Mouse (Mus musculus) cortical plate, adult 2 months (tissue): ENCODE results near the gene Pom121. TPM values are rescaled to one million over a fixed set of nuclear protein-coding genes. Genes with fewer than 3 reads are reported as not detected.

ENCODE experiments used
- H3K27ac ChIP-seq: fragments of 200-500 bp; 2 replicates; pipeline ENCODE4 v1.5.1; 2012; ENCODE audit warnings: low read length, control low read depth, inconsistent platforms; ENCODE audit not compliant: insufficient read depth
- H3K4me1 ChIP-seq: fragments of 200-500 bp; 2 replicates; pipeline ENCODE4 v1.6.1; 2011; ENCODE audit warnings: low read length; ENCODE audit not compliant: control insufficient read depth, insufficient read depth
- H3K4me3 ChIP-seq: fragments of 200-500 bp; 2 replicates; pipeline ENCODE4 v1.5.1; 2011; ENCODE audit warnings: mild to moderate bottlenecking, low read length, control low read depth; ENCODE audit not compliant: insufficient read depth
- CTCF ChIP-seq: fragments of 200-500 bp; IDR thresholded peaks from 2 replicates; pipeline ENCODE4 v1.5.1; 2011; ENCODE audit warnings: mild to moderate bottlenecking, control low read depth, low read length; ENCODE audit not compliant: insufficient read depth; ENCODE audit errors: extremely low read depth
- POLR2A ChIP-seq: fragments of 200-500 bp; IDR thresholded peaks from 2 replicates; pipeline ENCODE4 v1.6.1; 2011; ENCODE audit warnings: mild to moderate bottlenecking, low read length, control low read depth; ENCODE audit not compliant: insufficient read depth; ENCODE audit errors: extremely low read depth
- polyA plus RNA-seq: library from polyadenylated mRNA; depleted of rRNA; stranded (reverse); fragments of >200 nt; gene quantifications from 2 replicates; pipeline ENCODE4 v1.2.3, GENCODE M21; 2012

Pom121 gene
- polyA plus RNA-seq, 1 experiment = 26.9 TPM

DNA sequence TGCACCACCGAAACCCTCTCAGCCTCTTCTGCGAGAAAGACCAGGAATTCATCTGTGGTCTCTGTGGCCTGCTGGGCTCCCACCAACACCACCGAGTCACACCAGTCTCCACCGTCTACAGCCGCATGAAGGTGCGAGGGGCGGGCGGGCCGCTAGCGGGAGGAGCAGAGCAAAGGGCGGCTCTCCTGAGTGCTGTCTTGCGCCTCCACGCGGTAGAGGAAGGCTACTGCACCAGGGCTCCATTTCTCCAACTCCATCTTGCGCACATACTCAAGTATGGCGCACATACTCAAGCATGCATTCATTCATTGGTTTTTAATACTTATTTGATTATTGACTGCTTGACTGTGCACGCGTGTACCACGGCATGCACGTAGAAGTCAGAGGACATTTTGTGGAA is 40.8 kb downstream of the Pom121 start:
- no peak for TF ChIP-seq POLR2A
- TF ChIP-seq CTCF = no peak
- Histone ChIP-seq H3K4me3 (no peak overlapping the region), H3K27ac (no peak overlapping the region), H3K4me1 (no peaks in the 10 kb centered on the region)

DNA sequence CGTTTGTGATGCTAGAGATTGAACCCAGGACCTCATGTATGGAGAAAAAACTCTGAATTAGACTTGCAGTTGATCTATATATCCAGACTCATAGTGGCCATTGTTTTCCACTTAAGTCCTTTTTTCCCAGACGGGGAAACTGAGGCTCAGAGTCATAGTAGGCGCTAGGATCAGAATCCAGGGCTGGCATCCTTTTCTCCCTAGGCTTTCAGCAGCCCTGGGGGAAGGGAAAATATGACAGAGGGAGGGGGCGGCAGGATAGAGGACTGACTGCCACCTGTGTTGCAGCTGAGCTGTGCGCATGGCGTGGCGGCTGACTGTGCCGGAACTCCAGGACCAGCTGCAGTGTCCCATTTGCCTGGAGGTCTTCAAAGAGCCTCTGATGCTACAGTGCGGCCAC is 41.4 kb downstream of the Pom121 start, which contains the start of gene Trim50:
TSS of gene Trim50 (plus strand) at position 301 of the 400 bp plus-strand sequence.
- Histone ChIP-seq H3K4me3 (no peak within 1 kb of the TSS), H3K4me1 (no peaks in the 10 kb centered on the region), H3K27ac (no peak within 1 kb of the TSS)
- no peak for TF ChIP-seq CTCF
- no peak for TF ChIP-seq POLR2A

DNA sequence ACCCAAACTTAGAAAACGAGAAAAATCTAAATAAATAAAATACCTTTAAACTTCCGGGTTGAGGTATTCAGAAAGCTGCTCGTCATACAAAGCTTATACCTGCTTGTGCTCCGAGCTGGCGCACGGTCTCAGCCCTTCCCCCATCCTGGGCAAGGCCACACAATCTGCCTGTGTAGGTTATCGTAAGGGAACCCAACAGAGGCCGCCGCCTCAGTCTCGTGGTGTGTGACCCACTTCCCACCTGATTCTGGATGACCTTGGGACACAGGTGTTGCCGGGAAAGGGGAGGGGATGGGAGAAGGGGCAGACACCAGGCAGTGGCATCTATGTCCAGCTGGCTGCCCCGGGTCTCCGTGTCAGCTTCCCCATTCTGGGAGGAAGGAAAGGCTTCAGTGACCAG is 42.7 kb downstream of the Pom121 start:
- no peak for TF ChIP-seq POLR2A
- no peak for TF ChIP-seq CTCF
- H3K27ac ChIP-seq = no peak overlapping the region
- no peak overlapping the region for H3K4me3 ChIP-seq
- no peaks in the 10 kb centered on the region for H3K4me1 ChIP-seq

DNA sequence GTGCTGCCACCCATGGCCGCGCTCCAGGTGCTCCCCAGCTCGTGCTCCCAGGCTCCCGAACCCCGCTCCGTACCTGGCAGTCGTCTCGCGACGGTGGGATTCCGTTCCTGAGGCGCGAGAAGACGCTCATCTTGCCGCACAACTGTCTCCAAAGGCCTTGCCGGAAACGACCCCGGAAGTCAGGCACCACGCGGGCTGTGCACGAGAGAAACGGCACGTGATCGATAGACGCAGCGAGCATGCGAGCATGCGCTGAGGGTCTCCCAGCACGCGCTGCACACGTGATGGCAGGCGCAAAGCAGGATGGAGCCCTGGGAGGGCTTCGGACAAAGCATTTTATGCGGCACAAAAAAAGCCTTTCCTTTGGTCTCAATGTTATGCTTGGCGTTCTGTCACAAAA is 44.5 kb downstream of the Pom121 start, which contains the start of gene Fkbp6:
TSS of gene Fkbp6 (minus strand) at position 183 of the 400 bp plus-strand sequence.
- TF ChIP-seq CTCF (no peak), POLR2A (no peak)
- Histone ChIP-seq H3K4me3 (no peak within 1 kb of the TSS), H3K27ac (no peak within 1 kb of the TSS), H3K4me1 (no peaks in the 10 kb centered on the region)

DNA sequence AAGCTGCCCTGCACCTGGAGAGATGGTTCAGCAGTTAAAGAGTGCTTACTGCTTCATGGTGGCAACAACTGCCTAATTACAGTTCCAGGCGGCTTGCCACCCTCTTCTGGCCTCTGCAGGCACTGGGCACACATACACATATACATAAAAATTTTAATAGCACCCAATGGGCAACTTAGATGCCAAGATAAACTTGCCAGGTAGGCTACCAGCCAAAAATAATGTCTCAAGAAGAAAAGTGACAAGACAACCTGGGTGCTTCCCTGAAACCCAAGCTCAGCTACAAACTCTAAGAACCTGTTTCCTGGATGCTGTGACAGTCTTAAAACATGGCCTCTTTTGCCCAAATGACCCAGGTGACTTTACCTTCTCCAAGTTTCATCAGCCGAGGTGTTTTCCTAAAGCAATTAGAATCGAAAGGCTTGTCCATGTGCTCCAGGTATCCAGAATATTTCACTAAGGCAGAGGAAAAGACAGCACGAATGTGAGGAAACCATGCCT is 46.8 kb downstream of the Pom121 start:
- no peak overlapping the region for H3K4me3 ChIP-seq
- no peaks in the 10 kb centered on the region for H3K4me1 ChIP-seq
- no peak for TF ChIP-seq CTCF
- TF ChIP-seq POLR2A = no peak
- H3K27ac ChIP-seq = no peak overlapping the region

DNA sequence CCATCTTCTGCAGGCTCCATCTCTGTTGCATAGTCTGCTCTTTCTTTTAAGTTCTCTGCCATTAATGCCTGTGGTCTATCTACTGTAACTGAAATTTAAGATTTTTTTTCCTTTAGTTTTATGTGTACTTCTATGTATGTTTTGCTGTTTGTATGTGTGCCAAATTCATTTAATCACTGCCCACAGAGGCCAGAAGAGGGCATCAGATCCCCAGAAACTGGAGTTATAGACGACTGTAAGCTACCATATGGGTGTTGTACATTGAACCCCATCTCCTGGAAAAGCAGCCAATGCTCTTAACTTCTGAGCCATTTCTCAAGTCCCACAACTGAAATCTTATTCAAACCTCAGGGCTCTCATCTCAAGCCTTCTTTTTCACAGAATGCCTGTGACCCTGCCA is 47.9 kb downstream of the Pom121 start:
- Histone ChIP-seq H3K4me1 (no peaks in the 10 kb centered on the region), H3K27ac (no peak overlapping the region), H3K4me3 (no peak overlapping the region)
- no peak for TF ChIP-seq POLR2A
- TF ChIP-seq CTCF = peak; percentile 29; the same call in 1 of the 2 replicates

DNA sequence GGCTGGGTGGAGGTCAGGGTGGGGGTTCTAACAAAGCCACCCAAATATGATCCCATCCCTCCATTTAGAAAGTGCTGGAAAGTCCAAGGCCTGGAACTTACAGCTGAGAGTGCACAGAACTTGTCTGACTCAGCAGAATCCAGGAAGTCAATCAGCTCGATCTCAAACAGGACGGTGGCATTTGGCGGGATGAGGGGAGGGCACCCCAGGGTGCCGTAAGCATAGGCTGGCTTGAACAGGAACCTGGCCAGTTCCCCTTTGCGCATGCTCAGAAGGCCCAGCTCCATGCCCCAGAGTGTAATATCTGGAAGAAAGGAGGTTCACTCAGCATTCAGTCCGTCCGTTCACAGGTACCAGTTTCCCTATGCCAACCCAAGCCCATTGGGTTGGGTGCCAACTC is 48.4 kb downstream of the Pom121 start:
- Histone ChIP-seq H3K4me3 (no peak overlapping the region), H3K27ac (no peak overlapping the region), H3K4me1 (no peaks in the 10 kb centered on the region)
- TF ChIP-seq POLR2A = no peak
- TF ChIP-seq CTCF = no peak

DNA sequence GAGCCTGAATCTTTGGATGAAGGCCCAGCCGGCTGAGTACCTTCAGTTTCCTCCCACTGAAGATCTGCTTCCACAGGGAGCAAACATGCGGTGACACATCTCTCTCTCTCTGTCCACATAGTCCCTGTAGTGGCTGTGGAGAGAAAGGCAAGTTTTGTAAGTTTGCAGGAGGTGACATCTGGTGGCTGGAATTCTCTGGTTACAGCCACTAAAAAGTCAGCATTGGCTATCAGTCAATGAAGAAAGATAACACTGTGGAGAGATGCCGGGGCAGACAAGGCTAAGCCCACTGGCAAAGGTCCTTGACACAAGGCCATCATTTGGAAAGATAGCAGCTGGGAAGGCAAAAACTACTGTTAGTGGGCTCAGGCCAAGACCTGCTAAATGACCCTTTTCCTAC is 56.8 kb downstream of the Pom121 start:
- TF ChIP-seq CTCF (no peak), POLR2A (no peak)
- Histone ChIP-seq H3K27ac (no peak overlapping the region), H3K4me3 (no peak overlapping the region), H3K4me1 (no peaks in the 10 kb centered on the region)

DNA sequence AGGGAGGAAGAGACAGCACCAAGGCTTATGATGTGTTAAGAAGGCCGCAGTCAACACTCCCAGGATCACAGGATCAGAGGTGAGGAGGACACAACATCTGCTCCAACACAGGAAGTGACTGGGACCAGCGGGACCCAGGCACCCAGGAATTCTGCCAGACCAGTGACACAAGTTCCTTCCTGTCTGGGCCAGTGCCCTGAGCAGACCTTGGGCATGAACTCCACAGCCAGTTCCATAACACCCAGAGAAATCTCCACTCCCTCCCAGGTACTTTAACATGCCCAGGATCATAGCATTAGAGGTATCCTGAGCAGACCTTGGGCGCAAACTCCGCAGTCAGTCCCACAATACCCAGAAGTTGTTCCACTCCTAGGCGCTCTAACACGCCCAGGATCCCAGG is 63.2 kb downstream of the Pom121 start:
- Histone ChIP-seq H3K4me1 (no peaks in the 10 kb centered on the region), H3K4me3 (no peak overlapping the region), H3K27ac (no peak overlapping the region)
- TF ChIP-seq CTCF = no peak
- no peak for TF ChIP-seq POLR2A

DNA sequence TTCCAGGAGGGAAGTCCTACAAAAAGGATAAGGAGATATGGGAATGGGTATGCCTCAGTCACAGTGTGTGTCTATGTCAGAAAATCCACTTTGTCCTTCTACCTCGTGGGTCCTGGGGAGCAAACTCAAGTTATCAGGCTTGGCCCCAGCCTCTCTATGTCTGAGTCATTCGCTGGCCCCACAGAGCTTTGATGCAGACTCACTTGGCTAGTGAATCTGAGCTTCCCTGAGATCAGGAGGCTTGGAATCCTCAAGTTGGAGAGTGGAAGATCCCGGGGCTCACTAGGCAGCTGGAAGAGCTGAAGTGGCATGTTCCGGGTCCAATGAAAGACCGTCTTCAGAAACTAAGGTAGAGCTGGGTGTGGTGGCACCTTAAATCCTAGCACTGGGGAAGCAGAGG is 64.1 kb downstream of the Pom121 start:
- no peak overlapping the region for H3K27ac ChIP-seq
- no peak for TF ChIP-seq CTCF
- no peak for TF ChIP-seq POLR2A
- H3K4me1 ChIP-seq = no peaks in the 10 kb centered on the region

More for the DNA sequence above, 64.1 kb downstream of the Pom121 start:
- no peak overlapping the region for H3K4me3 ChIP-seq
